Mouse (Mus musculus): ENCODE results near the gene Zbtb8b.

- TF ChIP-seq CTCF (IDR thresholded peaks at IDR 0.05; ENCODE audit: borderline replicate concordance, insufficient read depth, low read length) = no peak
- no peak for TF ChIP-seq POLR2A (IDR thresholded peaks at IDR 0.05; ENCODE audit: low read depth, low read length)
Measured at GRCm38 (mm10) chr4:129394089-129394870, 46.4 kb downstream of the Zbtb8b start.

Measured in embryonic fibroblast, embryonic 13.5 days (primary cell).